Mouse (Mus musculus) cerebral cortex, adult 2 months (tissue): ENCODE data around the gene Plekhn1.

Source experiments
- WGBS: fragments of 180-500 bp; shearing (Covaris S2); methylation state at CpG from one replicate; pipeline ENCODE4 v1.1.7; 2018; 5-methylcytosine and 5-hydroxymethylcytosine counted together

Plekhn1 gene

GRCm38 (mm10) chr4:156185456-156185949 is 49.2 kb downstream of the Plekhn1 start:
- WGBS = 41% methylated on average over 13 of the region's 13 CpGs

GRCm38 (mm10) chr4:156184291-156184954 is 50.2 kb downstream of the Plekhn1 start:
- 50% methylated on average over 7 of the region's 7 CpGs for WGBS

- 70% methylated on average over 5 of the region's 5 CpGs for whole genome bisulfite sequencing
These were observed 50.9 kb downstream of the Plekhn1 start for GRCm38 (mm10) chr4:156183747-156184146.

GRCm38 (mm10) chr4:156177630-156178029 is 57.0 kb downstream of the Plekhn1 start:
- WGBS = 90% methylated on average over 9 of the region's 9 CpGs

- WGBS = 92% methylated on average over 11 of the region's 11 CpGs
These were observed 62.8 kb downstream of the Plekhn1 start for GRCm38 (mm10) chr4:156171828-156172227.
